Mouse (Mus musculus): Measurements from ENCODE around the gene Fbxo4.

The Fbxo4 gene

DNA sequence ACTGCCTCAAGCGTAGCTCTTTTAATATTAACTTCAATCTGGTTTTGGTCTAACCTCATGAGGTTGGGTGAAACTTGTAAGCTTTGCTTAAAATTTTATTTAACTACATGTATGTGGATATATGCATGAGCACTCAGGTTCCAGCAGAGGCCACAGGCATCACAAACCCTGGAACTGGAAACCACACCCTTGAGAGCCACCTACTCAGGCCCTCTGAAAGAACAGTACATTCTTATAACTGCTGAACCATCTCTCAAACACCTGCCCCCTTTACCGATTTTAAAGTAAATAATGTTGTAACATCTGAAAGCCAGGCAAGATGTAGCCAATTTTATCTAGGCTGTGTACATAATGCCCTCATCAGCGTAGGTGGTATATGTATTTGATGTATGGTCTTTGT, 498 bp upstream of the Fbxo4 start:
- no peak for DNase-seq (ENCODE audit: low read depth)

DNA sequence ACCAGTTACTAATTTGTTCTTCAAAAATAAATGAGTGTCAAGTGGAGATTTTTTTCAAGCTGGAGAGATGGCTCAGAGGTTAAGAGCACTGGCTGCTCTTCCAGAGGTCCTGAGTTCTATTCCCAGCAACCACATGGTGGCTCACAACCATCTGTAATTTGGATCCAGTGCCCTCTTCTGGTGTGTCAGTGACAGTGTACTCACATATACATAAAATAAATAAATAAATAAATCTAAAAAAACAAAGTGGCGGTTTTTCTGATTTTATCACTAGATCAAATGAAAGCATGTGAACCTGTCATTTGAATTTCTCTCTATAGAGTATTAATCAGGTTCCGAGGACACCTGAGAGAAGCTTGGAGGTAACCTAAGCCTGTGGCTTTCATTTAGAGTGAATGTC, 1.1 kb downstream of the Fbxo4 start:
- no peak for DNase-seq (ENCODE audit: low read depth)

DNA sequence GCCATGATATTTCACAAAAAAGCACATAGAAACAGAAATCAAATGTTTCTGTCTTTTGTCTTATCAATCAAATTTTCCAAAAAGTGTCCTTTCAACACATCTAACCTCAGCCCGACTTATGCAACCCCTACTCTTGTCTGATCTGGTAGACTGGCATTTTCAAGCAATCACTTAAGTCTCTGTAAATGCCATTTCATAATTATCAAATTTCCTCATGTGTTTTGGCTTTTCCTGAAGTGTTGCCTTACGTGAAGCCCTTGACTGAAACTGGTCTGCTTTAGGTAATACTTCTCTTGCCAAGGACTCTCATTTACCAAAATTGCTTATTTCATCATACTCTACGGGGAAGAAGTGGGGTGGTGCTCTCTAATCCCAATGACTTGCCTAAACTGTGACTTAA, 6.1 kb downstream of the Fbxo4 start:
- DNase-seq (ENCODE audit: low read depth) = no peak

DNA sequence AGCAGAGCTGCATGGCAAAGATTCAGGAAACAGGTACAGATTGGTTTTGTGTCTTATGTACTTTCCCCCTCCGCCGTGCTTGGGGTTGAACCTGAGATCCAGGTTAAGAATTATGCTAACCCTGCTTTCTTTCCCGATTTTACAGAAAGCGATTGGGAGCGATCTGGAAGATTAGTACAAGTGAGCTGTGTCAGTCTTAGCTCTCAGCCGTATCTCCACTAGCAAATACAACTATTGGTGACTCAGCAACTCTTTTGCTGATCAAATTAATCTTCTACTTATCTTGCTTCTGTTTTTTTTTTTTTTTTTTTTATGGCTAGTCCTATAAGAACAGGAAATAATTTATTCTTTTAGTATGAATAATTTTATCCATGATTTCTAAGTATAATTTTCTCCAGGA, 9.2 kb downstream of the Fbxo4 start:
- no peak for DNase-seq (ENCODE audit: low read depth)

DNA sequence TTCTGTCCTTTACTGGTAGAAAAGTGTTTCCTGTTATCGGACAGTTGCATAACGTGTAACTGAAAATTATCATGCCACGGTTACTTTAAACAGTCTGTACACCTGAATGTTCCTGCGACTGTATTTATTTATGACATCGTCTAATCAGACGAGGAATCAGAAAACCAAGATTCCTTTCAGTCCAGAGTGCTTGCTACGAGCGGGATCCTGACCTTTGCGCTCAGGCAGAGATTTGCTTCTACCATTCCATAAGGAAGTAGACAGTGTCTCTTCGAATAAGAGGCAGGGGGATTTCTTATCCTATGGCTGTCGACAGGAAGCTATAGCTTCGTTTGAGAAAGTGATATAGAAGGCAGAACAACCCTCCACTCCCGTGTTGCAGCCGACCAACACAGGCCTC, 9.6 kb downstream of the Fbxo4 start:
- no peak for DNase-seq (ENCODE audit: low read depth)

DNA sequence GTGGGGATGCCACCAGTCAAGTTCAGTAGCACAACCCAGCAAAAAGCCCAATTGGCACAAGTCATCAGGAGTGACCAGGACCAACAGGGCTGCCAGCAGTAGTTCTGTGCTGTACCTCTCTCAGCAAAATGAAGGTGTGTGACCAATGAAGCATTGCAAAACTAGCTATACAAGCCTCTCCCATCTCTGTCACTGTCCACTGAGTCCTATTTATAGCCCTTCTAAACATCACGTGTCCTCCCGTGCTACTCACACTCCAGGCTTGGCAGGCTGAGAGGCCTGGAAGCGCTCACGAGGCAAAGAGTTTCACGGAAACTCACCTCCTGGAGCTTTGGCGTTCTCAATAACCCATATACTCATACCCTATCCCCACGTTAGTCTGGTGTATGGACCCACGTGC, 17.1 kb downstream of the Fbxo4 start:
- no peak for DNase-seq (ENCODE audit: low read depth)

DNA sequence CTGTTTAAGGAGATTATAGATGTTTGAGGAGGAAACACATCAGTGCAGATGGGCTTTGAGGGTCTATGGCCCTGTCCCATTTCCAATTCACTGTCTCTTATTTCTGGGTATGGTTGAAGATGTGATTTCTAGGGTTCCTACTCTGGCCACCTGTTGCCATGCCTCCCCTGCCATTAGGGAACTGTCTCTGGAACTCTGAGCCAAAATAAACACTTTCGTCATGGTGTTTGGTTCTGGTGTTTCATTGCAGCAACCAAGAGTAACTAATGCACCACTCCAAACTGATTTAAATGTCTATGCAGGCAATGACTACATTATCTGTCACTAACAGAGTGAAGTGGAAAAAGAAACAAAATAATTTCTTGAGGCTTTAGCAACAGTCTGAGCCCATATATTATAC, 19.3 kb downstream of the Fbxo4 start:
- DNase-seq (ENCODE audit: low read depth) = no peak

DNA sequence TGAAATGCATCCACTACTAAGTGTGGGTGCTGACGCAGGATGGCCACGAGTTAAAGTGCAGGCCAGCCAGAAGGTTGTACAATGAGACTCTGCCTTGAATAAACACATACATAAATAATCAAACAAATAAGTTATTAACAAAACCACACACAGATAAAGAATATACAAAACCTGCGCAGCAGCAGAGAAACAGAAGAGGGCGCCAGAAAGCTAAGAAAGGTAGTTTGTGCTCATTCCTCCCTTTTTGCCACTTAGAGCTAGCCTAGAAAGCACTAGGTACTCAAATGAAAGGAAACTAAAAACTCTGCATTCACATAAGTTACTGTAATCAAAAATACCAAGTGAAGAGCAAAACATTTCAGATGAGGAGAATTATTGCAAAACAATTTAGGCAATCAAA, 21.4 kb downstream of the Fbxo4 start:
- peak; percentile 36 for DNase-seq (ENCODE audit: low read depth)

DNA sequence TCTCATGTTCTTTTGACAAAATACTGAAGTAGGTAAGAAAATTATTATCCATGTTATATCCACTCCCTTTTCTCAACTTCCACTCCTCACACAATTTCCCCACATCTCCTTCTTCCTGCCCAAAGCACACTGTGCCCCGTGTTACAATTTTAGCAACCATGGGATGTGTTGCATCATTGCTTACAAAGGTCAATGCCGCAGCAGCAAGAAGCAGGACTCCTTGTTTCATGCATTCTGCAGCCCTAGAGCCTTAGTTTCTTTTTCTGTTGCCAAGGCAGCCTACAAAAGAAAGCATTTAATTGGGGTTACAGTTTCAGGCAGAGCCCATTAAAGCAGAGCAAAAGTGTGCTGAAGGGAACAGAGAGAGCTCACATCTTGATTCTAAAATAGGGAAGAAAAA, 24.4 kb downstream of the Fbxo4 start:
- no peak for DNase-seq (ENCODE audit: low read depth)

DNA sequence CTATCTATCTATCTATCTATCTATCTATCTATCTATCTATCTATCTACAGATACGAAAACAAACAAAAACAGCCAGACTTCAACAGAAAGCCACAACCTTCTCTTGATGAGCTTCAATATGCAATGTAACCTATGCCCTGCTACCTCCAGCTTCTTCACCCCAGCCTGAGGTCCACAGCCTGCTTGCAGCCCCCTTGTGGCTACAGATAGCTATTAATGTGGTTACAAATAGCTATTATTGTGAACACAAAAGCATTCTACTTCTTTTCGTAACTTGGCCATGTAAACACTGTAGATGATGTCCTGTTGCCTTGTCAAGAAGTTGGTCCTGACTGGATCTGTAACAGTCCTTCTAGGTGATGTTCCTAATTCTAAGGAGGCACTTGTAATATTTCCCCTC, 41.2 kb downstream of the Fbxo4 start:
- DNase-seq (ENCODE audit: low read depth) = no peak

DNA sequence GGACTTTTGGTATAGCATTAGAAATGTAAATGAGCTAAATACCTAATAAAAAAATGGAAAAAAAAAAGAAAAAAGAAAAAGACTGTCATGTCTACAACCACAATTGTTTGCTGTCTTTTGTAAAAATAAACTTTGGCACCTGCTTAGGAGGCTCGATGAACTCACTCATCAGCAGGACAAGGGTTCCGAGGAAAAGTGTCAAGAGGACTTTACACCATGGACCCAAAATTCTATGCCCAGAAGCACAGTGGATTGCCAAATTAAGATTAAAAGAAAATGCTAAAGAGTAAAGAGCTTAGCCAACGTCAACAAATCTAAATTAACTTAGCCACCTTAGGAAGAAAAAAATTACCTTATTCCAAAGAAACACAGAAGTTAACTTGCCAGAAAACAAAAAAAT, 43.3 kb downstream of the Fbxo4 start:
- no peak for DNase-seq (ENCODE audit: low read depth)

DNA sequence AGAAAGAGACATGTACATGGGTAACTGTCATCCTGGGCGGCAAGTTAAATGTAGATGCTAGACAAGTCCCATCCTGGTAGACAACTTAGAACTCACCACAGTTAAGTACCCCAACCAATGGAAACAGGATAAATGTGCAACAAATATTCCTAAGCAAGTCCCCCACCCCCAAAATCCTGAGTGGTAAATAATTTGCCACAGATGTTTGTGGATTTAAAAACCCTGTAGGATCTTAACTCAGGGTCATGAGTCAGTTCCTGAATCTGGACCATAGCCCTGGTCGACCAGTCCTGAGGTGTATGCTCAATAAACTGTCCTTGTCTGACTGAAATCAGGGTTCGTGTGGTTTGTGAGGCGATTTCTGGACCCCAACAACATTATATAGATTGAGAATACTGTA, 45.9 kb downstream of the Fbxo4 start:
- no peak for DNase-seq (ENCODE audit: low read depth)

DNA sequence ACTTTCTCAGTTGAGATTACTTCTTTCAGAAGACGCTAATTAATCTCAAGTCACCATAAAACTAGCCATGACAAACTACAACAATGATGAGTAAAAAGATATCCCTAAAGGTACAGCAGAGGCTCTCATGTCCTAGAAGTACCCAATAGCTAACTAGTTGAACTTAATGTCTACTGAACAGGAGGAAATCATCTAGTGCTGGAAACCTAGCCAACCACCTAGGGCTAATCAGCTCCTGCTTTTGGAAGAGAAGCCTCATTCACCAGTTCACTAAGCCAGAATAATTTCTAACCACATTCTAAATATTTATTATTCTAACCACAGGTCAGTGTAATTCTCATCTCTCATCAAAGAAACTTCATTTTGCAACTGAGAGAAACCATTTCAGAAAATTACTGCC, 47.4 kb downstream of the Fbxo4 start:
- DNase-seq (ENCODE audit: low read depth) = no peak

Data from fibroblast of lung, adult 2 months (primary cell).